Mouse (Mus musculus) T-helper 17 cell (primary cell): ENCODE data around the gene Chit1.

Experiments used
- in situ Hi-C, 2 experiments: fragments of 300-600 bp; cut with MboI, MseI; formaldehyde crosslinking; loops; 1 replicate in 1 of 2; 2 replicates in 1 of 2; pipeline ENCODE4 v1.15.1; 2025; ENCODE audit warnings: high pct_unique_total_duplicates in 2 of 2

Chit1 gene

GRCm38 (mm10) chr1:134097080-134097855 lies 13.8 kb upstream of the Chit1 start:
- in situ Hi-C loops, result no loop called here

GRCm38 (mm10) chr1:134097956-134098725 lies 12.9 kb upstream of the Chit1 start:
- in situ Hi-C loops, result no loop called here

- in situ Hi-C loops, result no loop called here
These were observed 12.1 kb upstream of the Chit1 start for GRCm38 (mm10) chr1:134098726-134099515.

GRCm38 (mm10) chr1:134099516-134100235 lies 11.4 kb upstream of the Chit1 start:
- in situ Hi-C loops, result no loop called here

- in situ Hi-C loops, result no loop called here
These were observed 10.6 kb upstream of the Chit1 start for GRCm38 (mm10) chr1:134100401-134100800.

GRCm38 (mm10) chr1:134100928-134101327 lies 10.1 kb upstream of the Chit1 start:
- in situ Hi-C loops, result no loop called here

- in situ Hi-C loops, result no loop called here
These were observed 9.4 kb upstream of the Chit1 start for GRCm38 (mm10) chr1:134101593-134101992.

- in situ Hi-C loops, result no loop called here
These were observed 7.2 kb upstream of the Chit1 start for GRCm38 (mm10) chr1:134103861-134104260.

- in situ Hi-C loops, result loop anchor here (5.0 kb wide), 2 partner anchors 48 to 193 kb away; no protein-coding TSS in a partner anchor
These were observed 5.8 kb upstream of the Chit1 start for GRCm38 (mm10) chr1:134105043-134105763.

- in situ Hi-C loops, result loop anchor here (5.0 kb wide), 2 partner anchors 49 to 194 kb away; no protein-coding TSS in a partner anchor
These were observed 5.1 kb upstream of the Chit1 start for GRCm38 (mm10) chr1:134105764-134106430.

- in situ Hi-C loops, result loop anchor here (5.0 kb wide), 2 partner anchors 49 to 194 kb away; no protein-coding TSS in a partner anchor
These were observed 4.3 kb upstream of the Chit1 start for GRCm38 (mm10) chr1:134106719-134107118.

- in situ Hi-C loops, result loop anchor here (5.0 kb wide), 2 partner anchors 50 to 195 kb away; no protein-coding TSS in a partner anchor
These were observed 3.3 kb upstream of the Chit1 start for GRCm38 (mm10) chr1:134107777-134108176.

GRCm38 (mm10) chr1:134110015-134110414 lies 1.0 kb upstream of the Chit1 start:
- in situ Hi-C loops, result loop anchor here in 1 of 2 experiments (10.0 kb wide), 1 partner anchor 725 kb away; no protein-coding TSS in a partner anchor

- in situ Hi-C loops, result loop anchor here in 1 of 2 experiments (10.0 kb wide), 1 partner anchor 726 kb away; no protein-coding TSS in a partner anchor
These were observed 593 bp upstream of the Chit1 start for GRCm38 (mm10) chr1:134110449-134110848.

GRCm38 (mm10) chr1:134113560-134113959 lies 2.5 kb downstream of the Chit1 start:
- in situ Hi-C loops, result loop anchor here in 1 of 2 experiments (10.0 kb wide), 1 partner anchor 729 kb away; no protein-coding TSS in a partner anchor

- in situ Hi-C loops, result loop anchor here in 1 of 2 experiments (10.0 kb wide), 1 partner anchor 729 kb away; no protein-coding TSS in a partner anchor
These were observed 3.0 kb downstream of the Chit1 start for GRCm38 (mm10) chr1:134114018-134114417.

GRCm38 (mm10) chr1:134114730-134115129 lies 3.7 kb downstream of the Chit1 start:
- in situ Hi-C loops, result loop anchor here in 1 of 2 experiments (5.0 to 10.0 kb wide), 2 partner anchors 38 to 730 kb away; no protein-coding TSS in a partner anchor

GRCm38 (mm10) chr1:134115424-134115823 lies 4.4 kb downstream of the Chit1 start:
- in situ Hi-C loops, result loop anchor here in 1 of 2 experiments (5.0 to 10.0 kb wide), 2 partner anchors 37 to 731 kb away; no protein-coding TSS in a partner anchor

GRCm38 (mm10) chr1:134117110-134117509 lies 6.1 kb downstream of the Chit1 start:
- in situ Hi-C loops, result loop anchor here in 1 of 2 experiments (5.0 to 10.0 kb wide), 2 partner anchors 35 to 732 kb away; no protein-coding TSS in a partner anchor
